Mouse (Mus musculus) layer of hippocampus, postnatal 14 days (tissue): ENCODE data around the gene Wdr31. TPM values are rescaled to one million over a fixed set of nuclear protein-coding genes. Genes with fewer than 3 reads are reported as not detected.
A peak's percentile ranks its signal among the peaks of the same experiment; 100 is the strongest.
"Not testable (repeated sequence)": the region's sequence is repeated elsewhere in the genome, so short reads cannot be mapped to it uniquely, and the experiment has no call there.

Source experiments
- DNase-seq, 2 experiments: peaks; one replicate each; pipeline ENCODE4 v3.0.0; 2021 to 2022; ENCODE audit warnings: low spot score in 2 of 2, mixed read lengths in 1 of 2
- total RNA-seq, 2 experiments: library from RNA; stranded (reverse); gene quantifications; 2 replicates each; pipeline ENCODE4 v1.2.3; 2021

The Wdr31 gene
- total RNA-seq, 2 experiments from 2014 or later, result 5.4 to 5.8 TPM

DNA sequence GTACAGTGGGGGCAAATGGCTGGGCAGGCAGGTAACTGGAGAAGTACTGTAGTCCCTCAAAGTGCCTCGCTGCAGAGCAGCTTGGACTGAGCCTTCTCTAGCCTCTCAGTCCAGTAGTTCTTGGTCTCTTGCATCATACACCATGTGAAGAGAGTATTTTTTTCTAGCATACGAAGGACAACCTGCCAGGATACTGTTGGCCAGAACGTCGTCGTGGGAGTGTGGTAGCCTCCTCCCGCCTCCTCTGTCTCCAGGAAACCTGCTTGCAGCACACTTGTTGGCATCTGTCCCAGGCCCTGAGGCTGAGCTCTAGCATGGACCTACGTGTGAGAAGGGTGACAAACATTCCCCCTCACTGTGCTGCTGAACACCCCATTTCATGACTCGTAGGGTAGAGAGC, 26.1 kb upstream of the Wdr31 start:
- peak in 1 of 2 experiments; percentile 49 for DNase-seq

DNA sequence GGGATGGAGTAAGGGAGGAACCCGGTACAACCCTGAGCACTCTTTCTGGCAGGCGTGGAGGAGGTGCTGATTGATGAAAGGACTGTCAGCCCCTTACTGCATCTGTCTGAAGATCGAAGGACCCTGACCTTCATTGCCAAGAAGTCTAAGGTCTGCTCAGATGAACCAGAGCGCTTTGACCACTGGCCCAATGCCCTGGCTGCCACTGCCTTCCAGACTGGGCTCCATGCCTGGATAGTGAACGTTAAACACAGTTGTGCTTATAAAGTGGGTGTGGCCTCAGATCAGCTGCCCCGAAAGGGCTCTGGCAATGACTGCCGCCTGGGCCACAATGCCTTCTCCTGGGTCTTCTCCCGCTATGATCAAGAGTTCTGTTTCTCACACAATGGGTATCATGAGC, 25.2 kb upstream of the Wdr31 start:
- DNase-seq, result no peak

DNA sequence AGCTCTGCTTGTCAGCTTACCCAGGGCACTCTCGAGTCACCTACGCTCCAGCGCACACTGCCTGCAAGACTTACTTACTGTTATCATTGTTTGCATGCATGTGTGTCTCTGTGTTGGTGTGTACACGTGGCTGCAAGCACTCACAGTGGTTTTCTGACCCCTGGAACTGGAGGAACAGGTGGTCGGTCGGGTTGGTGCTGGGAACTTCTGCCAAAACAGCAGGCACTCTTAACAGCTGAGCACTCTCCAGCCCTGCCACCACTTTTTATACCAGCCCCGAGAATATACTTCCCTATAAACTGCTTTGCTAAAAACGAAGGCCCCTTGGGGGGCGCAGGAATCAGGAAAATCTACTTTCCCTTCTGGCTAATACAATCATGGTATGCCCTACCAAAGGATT, 23.5 kb upstream of the Wdr31 start:
- DNase-seq, result no peak

DNA sequence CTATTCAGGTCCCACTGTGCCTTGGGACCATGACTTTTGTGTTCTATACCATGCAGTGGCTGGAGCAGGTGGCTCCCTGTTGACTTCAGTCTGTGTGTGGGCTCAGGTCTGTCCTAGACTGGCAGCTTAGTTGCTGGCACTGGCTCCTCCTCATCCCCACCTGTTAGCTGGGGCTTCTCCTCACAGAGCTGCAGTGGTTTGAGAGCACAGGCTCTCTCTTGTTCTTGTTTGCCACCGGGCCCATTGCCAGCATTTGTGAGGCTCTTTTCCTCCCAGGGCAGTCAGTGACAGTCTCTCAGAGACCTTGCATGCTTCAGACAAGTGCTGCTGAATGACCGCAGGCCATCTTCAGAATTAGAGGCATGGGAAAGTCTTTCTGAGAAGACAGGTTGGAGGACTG, 22.0 kb upstream of the Wdr31 start:
- peak in 1 of 2 experiments; percentile 45 for DNase-seq

DNA sequence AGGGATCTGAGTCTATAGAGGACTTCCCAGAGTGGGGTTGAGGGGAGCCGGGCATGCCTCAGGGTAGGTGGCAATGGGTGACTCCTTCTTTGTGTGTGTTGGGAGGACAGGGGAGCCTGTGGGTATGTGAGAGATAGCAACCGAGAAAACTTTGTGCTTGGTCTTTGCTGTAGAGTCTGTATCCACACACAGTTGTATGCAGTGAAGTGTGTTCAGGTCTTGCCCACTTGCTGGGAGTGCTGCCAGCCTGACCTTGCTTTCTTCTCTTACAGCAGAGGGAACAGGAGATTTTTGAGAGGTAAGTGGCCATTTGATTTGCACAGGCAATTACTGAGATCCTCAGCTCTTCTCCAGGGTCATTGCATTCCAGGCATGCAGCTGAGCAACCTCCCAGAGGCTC, 17.2 kb upstream of the Wdr31 start:
- DNase-seq, result no peak

DNA sequence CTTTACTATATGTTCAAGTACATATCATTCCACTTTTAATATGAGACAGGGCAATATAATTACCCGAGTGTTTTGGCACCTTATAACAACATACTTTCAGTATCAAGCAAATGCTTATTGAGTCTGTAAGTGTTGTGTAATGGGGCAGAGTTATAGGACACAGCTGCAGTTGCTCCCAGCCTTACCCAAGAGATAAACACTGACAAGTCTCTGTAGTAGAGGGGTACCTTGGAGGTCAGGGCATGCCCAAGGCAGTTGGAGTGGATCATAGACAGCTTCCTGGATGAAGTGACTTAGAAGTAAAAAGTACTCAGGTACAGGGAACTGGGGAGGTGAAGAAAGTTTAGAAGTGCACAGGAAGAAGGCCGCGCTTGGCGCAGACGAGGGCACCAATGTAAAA, 16.5 kb upstream of the Wdr31 start:
- no peak for DNase-seq

DNA sequence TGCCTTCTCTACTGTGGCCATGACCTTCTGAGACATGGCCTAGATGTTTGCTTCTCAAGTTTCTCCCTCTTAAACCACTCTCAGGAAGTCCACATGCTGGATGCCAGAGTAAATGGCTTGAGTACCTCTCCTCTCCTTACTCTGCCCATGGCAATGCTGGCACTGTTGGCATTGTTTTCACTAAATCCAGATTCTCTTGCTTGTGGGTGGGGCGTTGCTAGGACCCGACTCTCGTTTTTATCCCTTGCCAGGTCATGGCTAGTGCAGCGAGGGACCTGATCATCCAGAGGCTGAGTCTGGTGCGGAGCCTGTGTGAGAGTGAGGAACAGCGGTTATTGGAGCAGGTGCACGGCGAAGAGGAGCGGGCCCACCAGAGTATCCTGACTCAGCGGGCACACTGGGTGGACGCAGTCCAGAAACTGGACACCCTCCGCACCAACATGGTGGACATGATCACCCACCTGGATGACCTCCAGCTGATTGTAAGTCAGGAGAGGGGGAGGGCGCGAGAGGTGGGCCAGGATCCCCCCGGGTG, 15.5 kb upstream of the Wdr31 start:
- DNase-seq, result no peak

DNA sequence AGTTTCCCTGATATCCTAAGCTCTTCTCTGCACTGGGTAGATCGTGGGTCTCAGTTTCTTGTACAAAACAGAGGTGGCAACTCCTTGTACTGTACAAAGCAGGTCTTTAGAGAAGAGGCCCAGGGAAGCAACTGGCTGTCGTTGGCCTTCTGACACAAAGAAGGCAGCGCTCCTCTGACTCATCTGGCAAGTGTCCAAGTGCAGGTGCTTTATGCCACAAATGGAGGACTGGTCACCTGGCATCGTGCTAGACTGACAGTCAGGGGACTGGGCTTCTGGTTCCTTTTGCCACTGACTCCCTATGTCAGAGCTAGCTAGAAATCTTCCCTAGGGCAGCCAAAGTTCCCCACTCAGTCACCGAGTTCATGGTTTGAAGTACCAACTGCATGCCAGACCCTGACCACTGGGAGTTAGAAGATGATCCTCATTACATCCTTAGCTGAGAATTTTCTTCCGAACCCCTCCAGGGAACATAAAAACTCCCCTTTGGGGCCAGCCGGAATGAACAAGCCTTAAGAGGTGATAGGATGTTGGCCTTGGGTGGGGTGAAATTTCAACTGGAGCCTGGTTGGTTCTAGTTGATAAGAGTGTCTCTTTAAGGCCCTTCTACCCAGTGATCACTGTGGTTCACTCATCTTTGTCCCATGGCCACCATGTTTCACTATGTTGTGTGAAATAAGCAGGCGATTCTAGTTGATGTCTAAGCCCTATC, 14.9 kb upstream of the Wdr31 start:
- DNase-seq, result no peak

DNA sequence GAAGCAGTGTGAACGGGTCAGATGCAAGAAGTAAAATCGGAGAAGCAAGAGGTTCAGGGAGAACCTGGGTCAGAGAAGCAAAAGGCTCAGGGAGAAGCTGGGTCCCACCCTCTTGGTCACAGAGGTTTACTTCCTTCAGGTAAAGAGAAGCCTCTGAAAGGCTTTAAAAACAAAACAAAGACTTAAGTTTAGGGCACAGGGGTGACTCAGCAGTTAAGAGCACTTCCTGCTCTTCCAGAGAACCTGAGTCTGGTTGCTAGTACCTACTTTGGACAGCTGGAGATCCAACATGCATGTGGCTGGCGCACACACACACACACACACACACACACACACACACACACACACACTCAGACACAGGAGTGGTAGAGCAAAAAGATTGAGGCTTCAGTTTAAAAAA, 14.2 kb upstream of the Wdr31 start:
- no peak for DNase-seq

DNA sequence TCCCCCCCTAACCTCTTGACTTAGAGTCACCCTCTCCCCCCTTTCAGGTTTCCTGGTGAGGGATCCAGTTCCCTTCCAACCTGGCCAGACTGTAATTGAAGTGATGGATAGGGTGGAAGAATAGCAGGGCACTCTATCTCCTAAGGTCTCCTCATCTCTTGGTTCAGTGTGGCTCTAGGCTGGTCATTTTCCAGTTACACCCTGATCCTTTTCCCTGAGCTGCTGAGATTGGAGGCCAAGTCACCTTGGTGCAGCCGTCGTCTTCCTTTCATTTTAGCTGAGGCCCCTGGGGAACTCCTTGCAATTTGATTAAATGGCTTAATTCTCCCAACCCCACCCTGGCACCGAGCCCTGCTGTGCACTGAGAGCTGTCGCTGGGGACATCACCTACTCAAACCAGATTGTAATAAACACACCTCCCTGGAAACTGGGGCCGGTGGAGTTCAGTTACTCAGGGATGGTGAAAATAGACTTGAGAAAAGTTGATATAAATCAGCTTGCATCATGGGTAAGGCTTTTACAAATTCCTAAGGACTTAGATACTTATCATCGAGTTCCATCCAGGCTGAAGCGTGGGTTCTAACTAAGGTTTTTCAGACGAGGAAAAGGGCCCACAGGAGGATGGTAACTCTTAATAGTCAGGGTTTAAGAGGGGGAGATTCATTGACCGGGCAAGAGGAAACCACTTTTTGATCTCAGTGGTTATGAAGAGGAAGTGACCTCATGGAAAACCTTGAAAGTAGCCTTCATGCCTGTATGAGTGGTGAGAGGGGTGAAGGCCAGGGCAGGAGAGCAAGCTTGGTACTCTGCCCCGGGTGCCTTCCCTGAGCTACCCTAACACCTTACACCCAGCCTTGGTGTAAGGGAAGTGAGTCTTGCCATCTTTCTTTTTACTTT, 10.3 kb upstream of the Wdr31 start:
- DNase-seq, result no peak

DNA sequence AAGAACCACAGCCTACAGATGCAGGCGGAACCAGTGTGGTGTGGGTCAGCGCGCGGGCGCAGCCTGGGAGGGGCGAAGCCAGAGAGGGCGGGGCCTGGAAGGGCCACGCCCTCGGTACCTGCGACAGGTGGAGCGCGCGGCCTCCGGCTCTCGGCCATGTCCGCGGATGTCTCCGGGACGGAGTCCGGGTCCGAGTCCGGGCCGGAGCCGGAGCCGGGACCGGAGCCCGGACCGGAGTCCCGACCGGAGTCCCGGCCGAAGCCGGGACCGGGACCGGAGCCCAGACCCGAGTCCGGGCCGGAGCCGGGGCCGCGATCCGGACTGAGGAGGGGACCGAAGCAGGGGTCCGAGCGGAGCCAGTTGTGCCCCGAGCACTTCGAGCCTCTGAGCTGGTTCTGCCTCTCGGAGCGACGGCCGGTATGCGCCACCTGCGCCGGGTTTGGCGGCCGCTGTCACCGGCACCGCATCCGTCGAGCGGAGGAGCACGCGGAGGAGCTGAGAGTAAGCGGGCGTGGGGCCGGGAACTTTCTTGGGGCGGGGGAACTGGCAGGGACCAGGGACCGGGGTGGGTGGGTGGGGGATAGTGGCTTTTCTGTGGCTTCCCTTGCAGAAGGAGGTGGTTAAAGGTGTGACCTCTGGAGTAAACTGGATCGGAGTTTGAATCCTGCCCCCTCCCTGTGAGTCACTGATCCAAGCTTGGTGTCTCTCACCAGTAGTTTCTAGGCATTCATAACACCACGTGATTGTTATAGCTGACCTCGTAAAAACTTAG, 9.4 kb upstream of the Wdr31 start, which contains the start of gene Bspry:
Gene Bspry (plus strand): TSS at position 117 of the 772 bp plus-strand sequence.
- DNase-seq, result no peak

DNA sequence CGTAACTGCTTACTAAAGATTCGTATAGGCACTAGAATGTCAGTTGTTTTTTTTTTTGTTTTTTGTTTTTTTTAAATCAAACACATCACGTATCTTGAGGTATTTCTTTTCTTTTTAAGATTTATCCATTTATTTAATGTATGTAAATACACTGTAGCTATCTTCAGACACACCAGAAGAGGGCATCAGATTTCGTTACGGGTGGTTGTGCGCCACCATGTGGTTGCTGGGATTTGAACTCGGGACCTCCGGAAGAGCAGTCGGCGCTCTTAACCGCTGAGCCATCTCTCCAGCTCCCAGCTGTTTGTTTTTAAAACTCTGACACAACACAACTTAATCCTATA, 8.9 kb upstream of the Wdr31 start:
- DNase-seq, result not testable (repeated sequence)

DNA sequence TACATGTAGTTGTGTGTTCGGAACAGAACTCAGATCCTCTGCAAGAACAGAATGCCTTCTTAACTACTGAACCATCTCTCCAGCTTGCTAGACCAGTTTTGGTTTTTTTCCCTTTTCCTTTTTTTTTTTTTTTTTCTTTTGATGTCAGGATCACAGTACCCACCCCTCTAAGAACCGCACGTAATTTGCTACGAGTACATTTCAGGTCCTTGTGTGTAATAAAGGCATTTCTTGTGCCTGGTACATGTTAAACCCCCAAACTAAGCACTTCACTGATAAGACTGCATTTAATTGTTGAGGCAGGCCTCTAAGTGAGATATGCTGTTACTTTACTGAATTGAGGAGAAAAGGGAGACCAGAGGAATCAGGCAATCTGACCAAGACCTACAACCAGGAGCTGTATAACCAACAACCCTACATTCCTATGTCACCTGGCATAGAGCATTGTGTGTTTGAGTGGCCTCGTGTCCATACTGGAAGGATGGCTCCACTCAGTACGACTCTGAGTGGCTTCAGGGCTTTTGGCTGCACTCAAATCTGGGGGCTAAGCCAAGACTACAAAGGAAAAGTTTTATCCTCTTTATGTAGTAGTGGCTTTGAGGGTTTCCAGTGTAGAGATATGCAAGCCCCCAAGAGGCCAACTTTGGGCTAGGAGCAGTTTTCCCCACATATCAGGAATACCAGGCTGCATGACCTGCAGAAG, 7.0 kb upstream of the Wdr31 start:
- no peak for DNase-seq

DNA sequence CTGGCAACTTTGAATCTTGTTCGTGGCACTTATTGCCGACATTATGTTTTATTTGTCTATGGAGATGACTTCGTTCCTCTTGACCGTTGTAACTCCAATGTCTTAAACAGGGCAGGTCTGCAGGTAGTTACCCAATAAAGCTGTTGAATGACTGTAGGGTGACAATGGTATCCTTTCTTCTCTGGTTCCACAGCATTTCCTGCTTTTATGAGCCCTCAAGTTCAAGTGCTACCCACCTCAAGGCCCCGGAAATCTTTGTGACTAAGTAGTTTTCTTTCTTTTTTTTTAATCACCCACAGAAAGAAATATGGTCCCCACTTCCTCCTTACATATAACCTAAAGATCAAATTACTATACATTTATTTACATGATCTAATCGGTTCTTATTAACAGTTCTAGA, 5.1 kb upstream of the Wdr31 start:
- no peak for DNase-seq

DNA sequence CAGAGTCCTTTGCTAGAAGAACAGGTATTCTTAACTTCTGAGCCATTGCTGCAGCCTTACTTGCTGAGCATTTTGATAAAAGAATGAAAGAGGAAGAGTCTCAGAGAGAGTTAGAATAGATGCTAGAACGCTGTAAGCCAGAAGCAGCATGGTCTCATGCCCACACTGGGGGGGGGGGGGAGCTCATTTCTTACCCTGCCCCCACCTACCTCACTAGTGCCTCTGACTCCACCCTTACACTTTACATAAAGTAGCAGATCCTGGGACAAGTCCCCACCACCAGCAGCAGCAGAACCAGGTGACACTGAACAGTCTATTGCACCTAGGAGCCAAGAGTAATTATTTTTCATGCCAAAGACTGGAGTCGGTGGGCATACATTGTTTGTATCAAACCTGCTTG, 4.4 kb upstream of the Wdr31 start:
- DNase-seq, result no peak

DNA sequence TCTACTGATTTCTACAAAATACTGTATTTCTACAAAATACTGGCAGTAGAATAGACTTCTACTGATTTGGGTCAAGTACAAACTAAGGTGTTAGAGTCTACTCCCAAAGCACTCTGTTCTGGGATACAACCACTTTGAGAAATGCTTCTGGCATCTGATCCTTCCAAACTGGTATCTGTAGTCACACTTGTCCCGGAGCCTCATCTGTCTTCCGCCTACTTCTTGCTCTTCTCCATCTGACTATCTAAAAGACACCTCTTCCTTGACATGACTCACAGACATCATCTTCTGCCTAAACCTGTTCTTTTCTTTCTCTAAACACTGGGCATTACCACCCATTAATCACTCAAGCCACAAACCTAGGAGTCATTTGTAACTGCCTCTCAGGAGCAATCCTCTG, 1.4 kb upstream of the Wdr31 start:
- DNase-seq, result no peak

DNA sequence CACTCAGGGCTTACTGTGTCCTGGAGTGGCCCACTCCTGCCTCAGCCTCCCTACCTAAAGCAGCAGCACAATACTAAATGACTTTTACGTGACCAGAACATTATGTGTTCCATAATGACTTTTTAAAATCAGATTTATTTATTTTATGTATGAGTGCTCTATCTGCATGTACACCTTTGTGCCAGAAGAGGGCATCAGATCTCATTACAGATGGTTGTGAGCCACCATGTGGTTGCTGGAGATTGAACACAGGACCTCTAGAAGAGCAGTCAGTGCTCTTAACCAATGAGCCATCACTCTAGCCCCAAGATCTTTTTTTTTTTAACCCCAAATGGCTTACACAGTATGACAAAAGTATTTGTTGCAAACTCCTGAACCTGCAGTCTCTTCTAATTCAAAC, 2.5 kb downstream of the Wdr31 start:
- DNase-seq, result no peak

DNA sequence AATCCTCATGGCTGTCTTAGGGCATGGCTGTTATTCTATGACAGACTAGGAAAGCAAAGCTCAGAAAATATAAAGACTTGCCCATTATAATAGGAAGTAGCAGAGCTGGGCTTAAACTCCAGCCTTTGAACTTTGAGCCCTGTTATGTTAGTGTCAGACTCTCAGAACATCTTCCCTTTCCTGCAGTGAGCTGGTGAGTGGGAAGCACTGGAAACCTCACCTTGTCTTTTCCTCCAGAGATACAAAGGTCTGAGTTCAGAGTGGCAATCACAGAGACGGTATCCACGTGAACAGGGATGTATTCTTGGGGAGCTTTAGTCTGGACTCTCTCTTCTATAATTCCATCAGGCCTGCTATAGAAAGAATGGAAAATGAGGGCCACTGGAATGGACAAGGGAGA, 7.6 kb downstream of the Wdr31 start:
- DNase-seq, result no peak

DNA sequence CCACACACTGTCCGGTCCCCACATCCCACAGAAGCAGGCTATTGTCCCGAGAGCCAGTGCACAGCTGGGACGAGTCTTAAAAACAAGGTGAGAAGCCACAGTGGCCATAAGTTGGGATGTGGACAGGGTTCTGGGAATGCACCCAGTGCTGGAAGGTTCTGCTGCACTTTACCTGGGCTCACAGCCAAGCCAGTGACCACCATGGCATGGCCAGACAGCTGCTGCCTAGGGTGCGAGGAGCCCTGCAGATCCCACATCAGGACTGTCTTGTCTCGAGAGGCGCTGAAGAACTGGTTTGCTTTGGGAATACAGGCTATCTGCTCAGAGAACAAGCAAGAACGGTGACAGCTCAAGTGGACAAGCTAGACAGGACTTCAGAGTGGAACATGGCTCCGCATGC, 10.3 kb downstream of the Wdr31 start:
- no peak for DNase-seq

DNA sequence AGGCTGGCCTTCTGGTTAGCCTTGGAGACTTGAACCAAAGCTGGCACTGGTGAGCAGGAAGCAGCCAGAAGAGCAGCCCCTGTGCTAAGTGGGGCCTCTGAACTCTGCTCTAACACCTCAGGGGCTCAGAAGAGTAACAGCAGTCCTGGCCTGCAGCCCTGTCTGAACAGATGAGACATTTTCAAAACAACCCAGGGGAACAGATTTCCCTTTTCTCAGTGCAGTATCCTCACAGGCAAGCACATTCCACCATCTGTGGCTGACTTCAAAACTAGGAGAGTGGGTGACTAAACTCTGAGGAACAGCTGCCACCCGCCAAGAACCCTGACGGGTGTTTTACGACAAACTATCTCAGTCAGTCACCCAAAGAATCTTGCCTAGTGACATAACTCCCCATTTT, 11.6 kb downstream of the Wdr31 start:
- peak; percentile 39 to 68 for DNase-seq

DNA sequence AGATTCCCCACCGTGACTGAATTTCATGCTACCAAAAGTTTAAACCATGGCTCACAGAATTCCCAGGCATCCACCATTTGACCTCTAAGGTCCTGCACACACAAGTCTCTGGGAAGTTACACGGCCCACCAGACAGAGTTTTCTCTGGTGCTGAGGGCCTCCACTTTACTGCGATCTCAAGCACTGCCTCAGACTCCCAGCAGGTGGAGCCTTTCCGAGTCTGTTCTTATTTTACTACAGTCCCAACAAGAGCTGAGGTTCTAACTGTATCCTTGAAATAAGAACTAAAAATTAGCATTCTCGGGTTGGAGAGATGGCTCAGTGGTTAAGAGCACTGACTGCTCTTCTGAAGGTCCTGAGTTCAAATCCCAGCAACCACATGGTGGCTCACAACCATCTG, 15.7 kb downstream of the Wdr31 start:
- DNase-seq, result peak in 1 of 2 experiments; percentile 38
